Mouse (Mus musculus) layer of hippocampus, postnatal 36 days (tissue): ENCODE measurements around the gene Olfr378. TPM values are rescaled to one million over a fixed set of nuclear protein-coding genes. Genes with fewer than 3 reads are reported as not detected.

Experiments used
- DNase-seq, 2 experiments: peaks; one replicate each; pipeline ENCODE4 v3.0.0; 2022
- total RNA-seq, 2 experiments: library from RNA; stranded (reverse); gene quantifications; 2 replicates each; pipeline ENCODE4 v1.2.3; 2021

Gene Olfr378
- total RNA-seq = not detected

- no peak for DNase-seq
These were observed at the start of gene Olfr378 for GRCm38 (mm10) chr11:73428377-73428776. Gene Olfr378 (minus strand): TSS chr11:73428477.

GRCm38 (mm10) chr11:73457408-73457807 lies 29.1 kb upstream of the Olfr378 start, which contains the start of gene Olfr380:
Gene Olfr380 (minus strand): TSS chr11:73457508.
- no peak for DNase-seq

- DNase-seq = no peak
These were observed 28.8 kb downstream of the Olfr378 start, which contains the start of gene Olfr1 for GRCm38 (mm10) chr11:73399514-73399913. Gene Olfr1 (minus strand): TSS chr11:73399614.

GRCm38 (mm10) chr11:73395374-73395773 lies 32.9 kb downstream of the Olfr378 start:
- no peak for DNase-seq

Other genes with a start within 250 kb of the Olfr378 start
- 10 to 100 TPM; 21.2 to 24.8 TPM for gene Ctns, start 229.4 kb downstream of the Olfr378 start, total RNA-seq
- gene Shpk, start 229.0 kb downstream of the Olfr378 start, total RNA-seq = 1 to 10 TPM; 3.4 to 3.5 TPM
- gene Trpv1, start 194.2 kb downstream of the Olfr378 start, total RNA-seq = under 1 TPM in 1 of 2 experiments, not detected in 1; 0.17 TPM
- under 1 TPM; 0.25 to 0.38 TPM for gene Trpv3, start 161.1 kb downstream of the Olfr378 start, total RNA-seq
- gene Aspa, start 98.9 kb downstream of the Olfr378 start, total RNA-seq = 10 to 100 TPM; 11.9 to 14.4 TPM
- gene Gm49340, start 98.7 kb downstream of the Olfr378 start, total RNA-seq = not detected
- gene Spata22, start 98.7 kb downstream of the Olfr378 start, total RNA-seq = not detected
- gene Olfr20, start 77.7 kb downstream of the Olfr378 start, total RNA-seq = not detected
- not detected for gene Olfr376, start 57.2 kb downstream of the Olfr378 start, total RNA-seq
- not detected for gene Olfr1, start 28.9 kb downstream of the Olfr378 start, total RNA-seq
- gene Olfr380, start 29.0 kb upstream of the Olfr378 start, total RNA-seq = not detected
- gene Olfr381, start 63.1 kb upstream of the Olfr378 start, total RNA-seq = not detected
- not detected for gene Olfr382, start 88.7 kb upstream of the Olfr378 start, total RNA-seq
- not detected for gene Olfr385, start 164.5 kb upstream of the Olfr378 start, total RNA-seq
- gene Olfr384, start 170.1 kb upstream of the Olfr378 start, total RNA-seq = not detected